Mouse (Mus musculus) lung, adult 2 months (tissue): Measurements from ENCODE around the gene Slc12a7.

Experiments
- CTCF ChIP-seq: fragments of 200-500 bp; IDR thresholded peaks from 2 replicates; pipeline ENCODE4 v1.5.1; 2011; ENCODE audit warnings: mild to moderate bottlenecking, low read length, control low read depth; ENCODE audit not compliant: insufficient read depth
- POLR2A ChIP-seq: fragments of 200-500 bp; IDR thresholded peaks from 2 replicates; pipeline ENCODE4 v1.6.1; 2011; ENCODE audit warnings: low read depth, mild to moderate bottlenecking, control low read depth, low read length, borderline replicate concordance; ENCODE audit errors: extremely low read depth

- TF ChIP-seq CTCF = no peak
- TF ChIP-seq POLR2A = no peak
Measured at GRCm38 (mm10) chr13:73704694-73705325, 28.1 kb upstream of the Slc12a7 start, which contains the start of gene Slc6a19.
